Mouse (Mus musculus) hindbrain, embryonic 10.5 days (tissue): ENCODE measurements around the gene Ntsr2. TPM values are rescaled to one million over a fixed set of nuclear protein-coding genes. Genes with fewer than 3 reads are reported as not detected.

Experiments
- DNase-seq: peaks from one replicate; pipeline ENCODE4 v3.0.0-alpha.2; 2017; ENCODE audit warnings: low spot score
- H3K27ac ChIP-seq: fragments of 300-500 bp; sonication (generic); 2 replicates; pipeline ENCODE4 v1.5.1; 2016; ENCODE audit warnings: mild to moderate bottlenecking, moderate library complexity
- H3K27me3 ChIP-seq: fragments of 300-500 bp; sonication (generic); 2 replicates; pipeline ENCODE4 v1.6.1; 2016; ENCODE audit warnings: mild to moderate bottlenecking; ENCODE audit not compliant: poor library complexity, insufficient read depth, severe bottlenecking
- H3K36me3 ChIP-seq: fragments of 300-500 bp; sonication (generic); 2 replicates; pipeline ENCODE4 v1.6.1; 2016; ENCODE audit warnings: mild to moderate bottlenecking, moderate library complexity
- H3K4me1 ChIP-seq: fragments of 300-500 bp; sonication (generic); replicated peaks from 2 replicates; pipeline ENCODE4 v1.6.1; 2016; ENCODE audit warnings: mild to moderate bottlenecking
- H3K4me3 ChIP-seq: fragments of 300-500 bp; sonication (generic); 2 replicates; pipeline ENCODE4 v1.5.1; 2016; ENCODE audit warnings: mild to moderate bottlenecking, moderate library complexity
- H3K9me3 ChIP-seq: fragments of 300-500 bp; sonication (generic); 2 replicates; pipeline ENCODE4 v1.6.1; 2016; ENCODE audit warnings: mild to moderate bottlenecking, moderate library complexity
- WGBS: fragments of 180-500 bp; shearing (Covaris S2); methylation state at CpG from one replicate; pipeline ENCODE4 v1.1.7; 2016; 5-methylcytosine and 5-hydroxymethylcytosine counted together
- polyA plus RNA-seq: library from polyadenylated mRNA; unstranded; fragments of >200 nt; fragmentation: Nextera tagmentation; extraction: Ambion mirVana; gene quantifications from 2 replicates; pipeline ENCODE4 v1.2.1, GENCODE M21; 2016

The Ntsr2 gene
- polyA plus RNA-seq, 1 experiment from 2014 or later: not detected

DNA sequence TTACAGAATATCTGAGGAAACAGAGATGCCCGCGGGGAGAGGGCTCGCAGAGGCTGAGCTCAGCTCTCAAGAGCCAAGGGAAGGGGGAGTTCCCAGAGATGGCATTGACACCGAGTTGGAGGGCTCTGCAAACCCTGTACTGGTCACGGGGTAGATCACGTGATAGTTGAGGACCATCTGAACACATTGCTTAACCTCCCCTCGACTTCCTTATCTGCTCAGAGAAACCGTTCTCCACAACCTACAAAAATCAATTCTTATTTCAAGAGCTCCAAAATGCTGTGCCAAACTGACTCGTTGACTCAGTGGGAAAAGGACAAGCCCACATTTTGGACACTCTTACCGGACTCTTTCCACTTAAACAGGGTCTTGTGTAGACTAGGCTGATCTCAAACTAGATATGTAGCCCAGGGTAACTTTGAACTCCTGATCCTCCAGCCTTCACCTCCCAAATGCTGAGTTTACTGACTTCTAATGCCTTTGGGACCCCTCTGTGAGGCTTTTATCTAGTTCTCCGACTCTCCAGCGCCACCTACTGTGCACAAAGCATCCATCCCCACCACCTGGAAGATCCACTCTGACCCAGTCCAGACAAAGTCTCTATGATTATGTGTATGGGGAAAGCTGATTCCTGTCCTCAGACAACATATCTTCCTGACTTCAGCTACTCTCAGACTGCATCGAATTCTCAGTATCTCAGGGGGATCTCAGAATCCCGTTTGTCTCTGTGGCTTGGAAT lies 18.9 kb upstream of the Ntsr2 start:
- peak; percentile 62 for DNase-seq
- Histone ChIP-seq H3K4me1 (no peaks in the 10 kb centered on the region), H3K36me3 (no peaks in the 10 kb centered on the region), H3K27me3 (no peaks in the 10 kb centered on the region), H3K27ac (no peak overlapping the region), H3K4me3 (no peak overlapping the region), H3K9me3 (no peaks in the 10 kb centered on the region)
- WGBS: 59% methylated on average over 14 of the region's 14 CpGs

DNA sequence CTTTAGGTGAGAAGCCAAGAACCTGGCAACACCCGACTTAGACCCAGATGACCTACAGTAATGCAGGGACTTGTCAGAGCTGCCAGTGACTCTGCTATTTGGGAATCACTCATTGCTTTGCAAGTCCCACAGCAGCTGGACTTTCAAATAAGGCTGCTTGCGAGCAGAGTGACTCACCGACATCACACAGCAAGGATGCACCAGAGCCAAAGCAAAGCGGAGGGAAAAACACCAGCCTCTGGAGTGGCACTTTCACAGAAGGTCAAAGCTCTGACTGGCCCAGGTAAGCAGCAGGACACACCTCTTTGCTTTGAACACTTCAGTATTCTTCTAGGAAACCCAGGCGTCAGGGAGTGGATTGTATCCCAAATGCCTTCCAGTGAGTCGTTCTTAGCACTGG lies 17.4 kb upstream of the Ntsr2 start:
- Histone ChIP-seq H3K36me3 (no peaks in the 10 kb centered on the region), H3K27ac (no peak overlapping the region), H3K4me1 (no peaks in the 10 kb centered on the region), H3K9me3 (no peaks in the 10 kb centered on the region), H3K4me3 (no peak overlapping the region), H3K27me3 (no peaks in the 10 kb centered on the region)
- 79% methylated on average over 6 of the region's 6 CpGs for WGBS
- no peak for DNase-seq

DNA sequence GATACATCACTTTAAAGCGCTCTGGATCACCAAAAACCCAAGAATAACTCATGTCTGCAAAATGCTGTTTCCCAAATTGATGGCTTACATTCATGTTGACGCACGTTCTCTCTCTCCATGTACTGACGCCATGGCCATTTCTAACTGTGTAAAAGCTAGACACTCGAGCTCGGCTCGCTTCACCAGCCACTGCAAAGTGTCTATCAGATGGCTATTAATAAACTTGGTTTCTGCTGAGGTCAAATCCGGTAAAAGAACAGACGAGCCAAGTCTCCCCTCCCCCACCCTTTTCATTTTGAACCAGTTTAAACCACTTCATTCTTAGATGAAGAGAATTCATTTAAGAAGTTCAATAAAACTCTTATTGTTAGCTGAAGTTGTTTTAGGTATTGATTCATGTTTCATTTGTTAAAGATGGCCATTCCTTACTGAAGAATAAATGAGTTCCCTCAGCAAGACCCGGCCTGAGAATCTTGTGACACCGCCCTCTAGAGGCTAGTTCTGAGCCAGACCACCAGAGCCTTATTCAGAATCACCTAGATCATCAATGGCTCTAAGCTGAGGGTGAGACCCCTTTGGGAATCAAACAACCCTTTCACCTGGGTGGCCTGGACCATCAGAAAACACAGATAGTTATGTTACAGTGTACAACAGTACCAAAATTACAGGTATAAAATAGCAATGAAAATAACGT lies 14.0 kb upstream of the Ntsr2 start:
- no peaks in the 10 kb centered on the region for H3K36me3 ChIP-seq
- no peaks in the 10 kb centered on the region for H3K27me3 ChIP-seq
- no peak for DNase-seq
- 75% methylated on average over 12 of the region's 12 CpGs for WGBS
- H3K4me3 ChIP-seq: no peak overlapping the region
- no peak overlapping the region for H3K27ac ChIP-seq
- H3K4me1 ChIP-seq: peaks cover 8% of the 10 kb centered on the region
- no peaks in the 10 kb centered on the region for H3K9me3 ChIP-seq

DNA sequence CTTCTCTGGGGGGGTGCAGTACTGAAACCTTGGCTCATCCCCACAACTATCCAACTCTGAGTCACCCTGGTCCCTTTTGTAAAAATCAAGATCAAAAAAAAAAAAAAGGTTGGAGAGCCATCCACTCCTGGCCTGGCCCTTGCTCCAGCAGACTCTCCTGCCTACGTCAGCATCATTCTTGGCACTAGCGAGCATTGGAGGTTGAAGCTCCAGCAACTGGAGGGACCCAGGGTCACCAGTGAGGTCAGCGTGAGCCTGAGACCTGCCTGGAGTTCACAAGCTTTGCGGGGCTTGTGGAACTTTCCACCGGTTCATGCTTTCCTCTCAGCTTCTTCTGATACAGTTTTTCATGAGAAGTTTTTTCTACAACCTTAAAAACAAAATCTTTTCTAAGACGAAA lies 13.1 kb upstream of the Ntsr2 start:
- no peaks in the 10 kb centered on the region for H3K36me3 ChIP-seq
- no peak overlapping the region for H3K27ac ChIP-seq
- H3K27me3 ChIP-seq: no peaks in the 10 kb centered on the region
- H3K4me1 ChIP-seq: peaks cover 17% of the 10 kb centered on the region
- H3K9me3 ChIP-seq: no peaks in the 10 kb centered on the region
- no peak overlapping the region for H3K4me3 ChIP-seq
- WGBS: 86% methylated on average over 6 of the region's 6 CpGs
- no peak for DNase-seq

DNA sequence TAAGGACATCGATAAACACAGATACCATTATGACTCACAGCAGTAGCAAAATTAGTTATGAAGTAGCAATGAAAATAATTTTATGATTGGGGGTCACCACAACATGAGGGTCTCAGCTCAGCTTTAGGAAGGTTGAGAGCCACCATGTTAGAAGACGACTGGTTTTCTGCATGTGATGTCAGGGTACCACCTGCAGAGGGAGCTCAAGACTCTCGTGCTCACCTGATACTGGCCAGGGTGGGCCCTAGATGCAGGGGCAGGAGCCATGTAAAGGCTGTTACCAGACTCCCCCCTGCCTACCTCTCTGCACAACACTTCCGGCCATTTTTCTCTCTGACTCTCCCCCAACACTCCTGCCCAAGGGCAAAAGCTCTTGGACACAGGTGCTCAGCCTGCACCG lies 11.2 kb upstream of the Ntsr2 start:
- DNase-seq: no peak
- Histone ChIP-seq H3K9me3 (no peaks in the 10 kb centered on the region), H3K4me3 (no peak overlapping the region), H3K27ac (no peak overlapping the region), H3K27me3 (no peaks in the 10 kb centered on the region), H3K36me3 (no peaks in the 10 kb centered on the region), H3K4me1 (peaks cover 22% of the 10 kb centered on the region)
- 60% methylated on average over 5 of the region's 5 CpGs for WGBS

DNA sequence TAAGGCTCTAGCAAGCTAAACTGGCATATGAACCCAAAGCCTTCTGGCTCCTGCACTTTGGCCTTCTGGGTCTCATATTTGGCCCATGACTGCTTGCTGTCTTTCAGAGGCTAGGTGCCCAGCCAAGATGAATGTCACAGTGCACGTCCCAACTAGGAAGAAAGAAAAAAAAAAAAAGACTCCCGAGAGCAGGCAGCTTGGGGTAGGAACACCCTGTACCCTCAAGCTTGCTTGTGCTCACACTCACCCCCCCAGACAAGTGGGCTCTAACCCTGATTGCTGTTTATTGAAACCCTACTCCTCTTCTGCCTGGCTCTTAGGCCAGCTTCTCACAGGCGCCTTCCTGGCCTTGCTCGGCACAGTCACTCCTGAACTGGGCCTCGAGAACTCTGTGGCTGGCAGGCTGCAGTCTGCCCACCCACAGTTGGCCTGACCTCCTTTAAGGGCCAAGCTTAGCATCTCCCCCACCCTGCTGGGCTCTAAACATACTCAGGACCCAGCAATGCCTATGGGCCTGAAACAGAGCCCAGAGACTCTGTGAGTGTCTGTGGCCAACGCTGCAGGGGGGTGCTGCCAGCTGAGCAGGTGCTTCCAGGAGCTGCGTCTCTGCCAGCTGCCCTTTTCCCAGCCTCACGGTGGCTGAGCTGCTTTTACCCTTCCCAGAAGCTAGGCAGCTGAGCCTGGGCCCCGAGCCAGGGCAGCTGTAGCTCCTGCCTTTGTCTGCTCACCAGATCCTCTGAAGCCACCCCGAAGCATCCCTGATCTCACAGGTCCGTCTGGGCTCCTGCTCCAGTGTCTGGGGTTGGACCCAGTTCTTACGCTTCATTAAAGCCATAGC lies 9.5 kb upstream of the Ntsr2 start:
- Histone ChIP-seq H3K4me1 (peaks cover 22% of the 10 kb centered on the region), H3K4me3 (no peak overlapping the region), H3K9me3 (no peaks in the 10 kb centered on the region), H3K27ac (peak overlapping the region; percentile 80), H3K27me3 (no peaks in the 10 kb centered on the region), H3K36me3 (no peaks in the 10 kb centered on the region)
- peak; percentile 12 for DNase-seq
- 59% methylated on average over 12 of the region's 12 CpGs for WGBS

DNA sequence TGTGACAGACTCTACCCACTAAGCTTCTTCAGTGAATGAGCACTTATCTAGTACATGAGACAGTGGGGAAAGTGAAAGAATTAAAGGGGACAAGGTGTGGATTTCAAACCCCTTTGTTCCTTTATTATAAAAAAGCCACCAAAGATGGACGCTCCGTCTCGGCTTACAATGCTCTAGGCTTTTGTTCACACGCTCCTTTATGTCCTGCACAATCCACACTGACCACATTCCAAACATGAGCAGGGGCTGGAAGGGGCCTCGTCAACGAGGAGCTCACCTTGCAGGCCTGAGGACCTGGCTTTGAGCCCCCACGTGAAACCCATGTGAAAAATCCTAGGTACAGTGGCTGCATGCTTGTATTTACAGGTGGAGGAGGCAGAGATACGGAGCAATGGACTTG lies 8.5 kb upstream of the Ntsr2 start:
- Histone ChIP-seq H3K27me3 (no peaks in the 10 kb centered on the region), H3K9me3 (no peaks in the 10 kb centered on the region), H3K36me3 (no peaks in the 10 kb centered on the region), H3K4me3 (no peak overlapping the region), H3K4me1 (peaks cover 22% of the 10 kb centered on the region), H3K27ac (peak overlapping the region; percentile 80)
- DNase-seq: no peak
- 48% methylated on average over 8 of the region's 8 CpGs for WGBS

DNA sequence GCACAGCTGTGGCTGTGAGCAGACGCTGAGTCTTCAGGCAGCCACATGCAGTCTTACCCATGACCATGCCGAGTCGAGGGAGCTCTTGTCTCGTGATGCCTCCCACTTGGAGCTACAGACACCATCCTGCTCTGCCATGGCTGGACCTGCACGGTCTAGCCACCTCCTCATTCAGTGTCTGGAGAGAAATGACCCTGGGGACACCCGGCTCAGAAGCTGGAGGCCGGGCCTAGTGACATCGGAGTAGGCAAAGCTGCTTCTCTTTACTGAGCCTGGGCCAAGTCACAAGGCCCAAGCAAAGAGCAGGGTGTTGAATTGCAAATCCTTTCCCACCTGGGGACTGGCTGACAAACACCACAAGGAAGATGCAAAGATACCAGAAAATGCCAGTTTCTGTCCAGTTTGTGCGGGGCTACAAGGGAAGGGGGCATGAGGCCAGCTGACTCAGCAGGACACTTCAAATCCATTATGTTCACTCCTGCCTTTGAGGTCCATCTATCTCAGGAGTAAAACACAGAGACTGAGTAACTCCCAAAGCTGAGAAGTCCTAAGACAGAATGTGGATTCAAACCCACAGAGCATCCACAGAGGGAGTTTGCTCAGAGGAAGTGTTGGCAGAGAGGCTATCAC lies 6.3 kb upstream of the Ntsr2 start:
- H3K27me3 ChIP-seq: peaks cover 4% of the 10 kb centered on the region
- peaks cover 22% of the 10 kb centered on the region for H3K4me1 ChIP-seq
- DNase-seq: no peak
- 43% methylated on average over 9 of the region's 9 CpGs for WGBS
- no peaks in the 10 kb centered on the region for H3K9me3 ChIP-seq
- no peak overlapping the region for H3K4me3 ChIP-seq
- H3K27ac ChIP-seq: no peak overlapping the region
- no peaks in the 10 kb centered on the region for H3K36me3 ChIP-seq

DNA sequence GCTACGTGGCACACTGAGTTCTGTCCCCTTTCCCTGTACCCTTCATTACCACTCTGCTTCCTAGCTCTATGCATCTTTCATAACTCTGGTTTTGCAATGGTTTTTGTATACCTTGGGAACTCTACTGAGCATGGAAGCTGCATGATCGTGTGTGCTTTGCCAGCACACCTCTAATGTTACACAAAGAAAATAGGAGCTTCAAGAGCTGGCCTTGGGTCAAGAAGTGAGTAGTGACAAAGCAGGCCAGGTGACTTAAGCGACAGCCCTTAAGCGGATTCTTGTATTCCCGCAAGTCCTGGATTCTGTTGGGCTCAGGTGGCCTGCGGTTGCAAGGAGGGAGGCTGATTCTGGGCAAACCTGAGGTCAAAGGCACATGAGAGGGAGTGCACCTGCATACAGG lies 4.9 kb upstream of the Ntsr2 start:
- WGBS: 91% methylated on average over 6 of the region's 6 CpGs
- H3K4me3 ChIP-seq: no peak overlapping the region

DNA sequence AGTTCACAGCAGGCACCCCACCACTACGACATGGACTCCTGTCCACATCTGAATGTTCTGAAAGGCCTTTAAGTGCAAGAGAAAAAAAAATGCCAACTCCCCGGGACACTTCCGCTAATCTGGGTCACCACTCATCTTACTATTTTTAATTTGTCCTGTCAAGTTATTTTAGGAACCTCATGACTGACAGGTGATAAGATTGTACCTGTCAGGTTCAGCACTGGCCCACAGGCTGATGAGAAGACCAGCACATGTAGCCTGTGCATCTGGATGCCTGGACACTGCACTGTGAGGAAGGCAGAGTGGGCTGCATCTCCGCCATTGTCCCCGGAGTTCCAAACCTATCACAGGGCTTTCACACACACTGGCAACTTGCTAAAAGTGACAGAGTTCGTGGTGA lies 3.4 kb upstream of the Ntsr2 start:
- no peak for DNase-seq
- 82% methylated on average over 6 of the region's 6 CpGs for WGBS
- Histone ChIP-seq H3K36me3 (no peaks in the 10 kb centered on the region), H3K27ac (no peak overlapping the region), H3K4me1 (peaks cover 16% of the 10 kb centered on the region), H3K9me3 (no peaks in the 10 kb centered on the region), H3K27me3 (peaks cover 33% of the 10 kb centered on the region), H3K4me3 (no peak overlapping the region)

More for the DNA sequence above, 4.9 kb upstream of the Ntsr2 start:
- Histone ChIP-seq H3K4me1 (peaks cover 23% of the 10 kb centered on the region), H3K27me3 (peaks cover 18% of the 10 kb centered on the region), H3K36me3 (no peaks in the 10 kb centered on the region), H3K27ac (no peak overlapping the region), H3K9me3 (no peaks in the 10 kb centered on the region)
- no peak for DNase-seq

DNA sequence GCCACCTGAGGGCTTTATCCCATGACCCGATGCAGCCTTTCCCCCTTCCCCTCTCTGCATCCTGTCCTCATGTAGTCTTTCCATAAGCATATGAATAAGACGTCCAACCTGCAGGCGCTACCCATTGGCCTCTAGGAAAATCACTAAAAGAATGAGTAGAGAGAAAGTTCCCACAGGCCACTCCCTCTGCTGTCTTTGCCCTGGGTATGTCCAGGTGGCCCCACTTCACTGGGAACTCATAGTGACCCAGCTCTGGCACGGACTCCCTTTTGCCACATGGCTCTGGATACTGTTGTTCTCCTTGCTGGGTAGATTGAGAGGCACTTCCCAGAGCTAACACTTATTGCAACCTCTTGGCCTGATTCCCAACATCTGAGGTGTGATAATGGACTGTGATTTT lies 2.4 kb downstream of the Ntsr2 start:
- WGBS: 77% methylated on average over 4 of the region's 4 CpGs
- Histone ChIP-seq H3K27me3 (peaks cover 46% of the 10 kb centered on the region), H3K9me3 (no peaks in the 10 kb centered on the region), H3K4me1 (peaks cover 8% of the 10 kb centered on the region), H3K27ac (no peak overlapping the region), H3K36me3 (no peaks in the 10 kb centered on the region), H3K4me3 (no peak overlapping the region)
- no peak for DNase-seq

DNA sequence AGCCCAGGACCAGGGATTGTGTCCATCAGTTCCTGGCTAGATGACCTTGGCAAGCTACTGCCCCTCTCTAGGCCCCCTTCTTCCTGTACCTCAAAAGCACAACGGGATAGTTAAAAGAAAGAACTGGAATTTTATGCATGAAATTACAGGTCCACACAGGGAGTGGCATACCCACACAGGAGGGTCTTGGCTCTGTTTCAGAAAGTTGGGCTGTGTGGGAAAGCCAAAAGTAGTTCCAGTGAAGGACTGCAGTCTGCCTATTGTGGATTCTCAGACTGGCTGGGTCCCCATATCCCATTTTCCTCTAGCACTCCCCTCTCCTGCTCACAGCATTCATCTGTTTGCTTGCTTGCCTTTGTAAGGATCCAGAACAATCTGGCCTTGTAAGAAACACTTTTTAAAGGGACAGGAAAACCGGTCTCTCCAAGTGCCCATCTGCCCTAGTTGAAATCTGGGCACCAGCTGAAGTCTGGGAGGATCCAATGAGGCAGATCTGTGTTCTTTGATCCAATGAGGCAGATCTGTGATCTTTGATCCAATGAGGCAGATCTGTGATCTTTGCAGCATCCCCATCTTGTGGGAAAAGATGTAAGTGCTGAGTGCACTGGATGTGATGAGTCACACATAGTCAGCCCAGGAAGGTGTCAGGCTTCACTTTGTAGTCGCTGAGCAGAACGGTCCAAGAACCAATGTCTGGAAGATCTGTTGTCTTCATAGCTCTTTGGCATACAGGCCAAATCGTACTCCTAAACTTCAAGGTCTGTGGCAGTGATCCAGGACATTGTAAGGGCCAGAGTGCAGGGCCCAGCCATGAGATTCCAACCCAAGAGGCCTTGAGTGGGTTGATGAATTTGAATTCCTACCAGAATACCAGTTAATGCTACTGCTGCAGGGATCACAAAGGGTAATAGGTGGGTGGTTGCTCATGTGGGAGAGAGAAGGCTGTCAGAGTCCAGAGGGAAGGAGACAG lies 4.0 kb downstream of the Ntsr2 start:
- Histone ChIP-seq H3K27me3 (peaks cover 39% of the 10 kb centered on the region), H3K4me3 (no peak overlapping the region), H3K4me1 (peaks cover 8% of the 10 kb centered on the region), H3K27ac (no peak overlapping the region), H3K9me3 (no peaks in the 10 kb centered on the region), H3K36me3 (no peaks in the 10 kb centered on the region)
- DNase-seq: no peak
- WGBS: 83% methylated on average over 5 of the region's 5 CpGs
